Mouse (Mus musculus) ES-E14 (cell line): Measurements from ENCODE around the gene Zfp874a.
"Not testable (repeated sequence)": the region's sequence is repeated elsewhere in the genome, so short reads cannot be mapped to it uniquely, and the experiment has no call there.

Experiments used
- CHD2 ChIP-seq: IDR thresholded peaks from 2 replicates; pipeline ENCODE4 v1.6.1; 2014; ENCODE audit warnings: mild to moderate bottlenecking, low read depth, low read length, inconsistent platforms
- MAFK ChIP-seq: IDR thresholded peaks from 2 replicates; pipeline ENCODE4 v1.6.1; 2014; ENCODE audit warnings: mild to moderate bottlenecking, low read depth, low read length, inconsistent platforms; ENCODE audit not compliant: insufficient read depth
- ZC3H11A ChIP-seq: IDR thresholded peaks from 2 replicates; pipeline ENCODE4 v1.6.1; 2012; ENCODE audit warnings: low read depth, mild to moderate bottlenecking, inconsistent platforms, low read length, borderline replicate concordance

DNA sequence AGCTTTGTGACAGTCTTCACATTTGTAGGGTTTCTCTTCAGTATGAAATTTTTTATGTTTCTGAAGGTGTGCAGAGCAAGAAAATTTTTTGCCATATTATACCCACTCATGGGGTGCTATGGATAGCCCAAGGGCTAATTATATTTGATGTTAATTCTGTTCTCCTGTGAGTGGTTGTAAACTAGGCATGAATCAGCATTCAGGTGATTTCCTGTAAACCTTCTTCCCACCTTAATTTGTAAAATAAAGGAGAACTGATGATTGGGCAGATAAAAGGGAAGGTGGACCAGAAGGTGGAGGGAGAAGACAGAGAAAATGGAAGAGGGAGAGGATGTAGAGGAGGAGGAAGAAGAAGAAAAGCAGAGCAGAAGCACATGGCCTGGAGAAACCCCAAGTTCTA is 25.7 kb downstream of the Zfp874a start:
- TF ChIP-seq ZC3H11A, CHD2: not testable (repeated sequence)
- TF ChIP-seq MAFK, result peak; percentile 72
